Mouse (Mus musculus) heart, postnatal 25 days (tissue): ENCODE data around the gene Vmn1r90. TPM values are rescaled to one million over a fixed set of nuclear protein-coding genes. Genes with fewer than 3 reads are reported as not detected.
"Not testable (repeated sequence)": the region's sequence is repeated elsewhere in the genome, so short reads cannot be mapped to it uniquely, and the experiment has no call there.

Experiments used
- DNase-seq: peaks from one replicate; pipeline ENCODE4 v3.0.0; 2022; ENCODE audit warnings: low spot score
- intact Hi-C: fragments of 180-260 bp; cut with DNase I; formaldehyde crosslinking; loops from one replicate; pipeline ENCODE4 v1.15.1; 2025
- total RNA-seq, 2 experiments: library from RNA; stranded (reverse); gene quantifications; 2 replicates each; pipeline ENCODE4 v1.2.3; 2021

The Vmn1r90 gene
- total RNA-seq: under 1 TPM; 0.10 to 0.11 TPM

DNA sequence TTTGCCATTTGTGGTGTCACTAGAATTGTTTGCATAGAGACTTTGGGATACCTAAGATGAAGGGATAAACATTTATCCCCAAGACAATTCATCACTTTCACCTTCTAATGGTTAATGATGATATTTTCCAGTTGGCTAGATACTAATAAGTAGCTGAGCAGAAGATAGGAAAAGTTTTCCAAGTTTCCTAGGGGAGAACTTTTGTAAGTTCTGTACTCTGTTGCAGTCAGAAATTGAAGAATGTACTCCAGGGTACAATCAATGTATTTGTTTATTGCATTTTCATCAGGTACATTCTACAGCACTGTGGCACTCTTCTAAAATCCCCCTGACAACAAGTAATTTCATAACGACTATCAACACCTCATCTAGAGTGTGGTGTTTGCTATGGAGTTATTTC is at the start of gene Vmn1r90:
TSS of gene Vmn1r90 (minus strand) at position 101 of the 400 bp plus-strand sequence.
- intact Hi-C loops: no loop called here
- no peak for DNase-seq

DNA sequence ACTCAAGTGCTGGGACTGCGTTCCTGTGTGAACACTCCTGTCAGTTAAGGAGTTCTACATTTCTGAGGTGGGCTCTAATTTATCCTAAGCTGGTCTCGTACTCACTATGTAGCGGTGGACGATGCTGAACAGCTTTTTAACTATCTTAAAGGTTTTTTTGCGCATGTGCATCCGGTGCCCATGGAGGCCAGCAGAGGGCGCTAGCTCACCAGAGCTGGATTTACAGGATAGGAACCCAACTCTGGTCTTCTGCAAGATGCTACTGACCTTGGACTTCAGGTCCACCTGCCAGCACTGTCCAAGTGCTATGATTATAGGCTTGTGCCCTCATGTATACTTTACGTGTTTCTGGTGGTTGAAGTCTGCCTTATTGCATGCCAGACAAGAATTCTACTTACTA is 29.7 kb upstream of the Vmn1r90 start:
- not testable (repeated sequence) for DNase-seq

DNA sequence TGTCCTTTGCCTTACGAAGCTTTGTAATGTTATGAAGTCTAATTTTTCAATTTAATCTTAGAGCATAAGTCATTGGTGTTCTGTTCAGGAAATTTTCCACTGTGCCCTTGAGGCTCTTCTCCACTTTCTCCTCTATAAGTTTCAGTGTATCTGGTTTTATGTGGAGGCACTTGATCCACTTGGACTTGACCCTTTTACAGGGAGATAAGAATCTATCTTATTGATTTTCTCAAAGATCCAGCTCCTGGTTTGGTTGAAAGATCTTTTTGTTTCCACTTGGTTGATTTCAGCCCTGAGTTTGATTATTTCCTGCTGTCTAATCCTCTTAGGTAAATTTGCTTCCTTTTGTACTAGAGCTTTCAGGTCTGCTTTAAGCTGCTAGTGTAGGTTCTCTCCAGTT is 11.0 kb downstream of the Vmn1r90 start:
- DNase-seq: no peak
- intact Hi-C loops: no loop called here

More for the DNA sequence above, 29.7 kb upstream of the Vmn1r90 start:
- intact Hi-C loops: not testable (repeated sequence)

DNA sequence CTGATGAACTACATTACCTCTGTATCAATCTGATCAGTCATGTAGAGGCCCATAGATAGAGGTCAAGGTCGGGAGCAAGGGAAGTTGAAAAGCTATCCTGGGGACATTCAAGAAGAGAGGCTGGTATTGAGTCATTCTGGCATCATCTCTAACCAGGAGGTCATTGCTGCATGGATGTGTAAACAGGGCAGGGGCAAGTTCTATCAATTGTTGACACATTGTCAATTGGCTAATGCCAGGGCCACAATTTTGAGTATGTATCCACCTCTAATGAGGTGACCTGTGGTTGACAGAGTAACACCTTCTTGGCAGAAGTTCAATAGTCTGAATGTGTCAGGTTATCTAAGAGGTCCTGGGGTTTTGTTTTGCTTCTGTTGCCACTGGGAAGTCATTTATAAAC is 38.0 kb downstream of the Vmn1r90 start:
- no peak for DNase-seq
- intact Hi-C loops: no loop called here

DNA sequence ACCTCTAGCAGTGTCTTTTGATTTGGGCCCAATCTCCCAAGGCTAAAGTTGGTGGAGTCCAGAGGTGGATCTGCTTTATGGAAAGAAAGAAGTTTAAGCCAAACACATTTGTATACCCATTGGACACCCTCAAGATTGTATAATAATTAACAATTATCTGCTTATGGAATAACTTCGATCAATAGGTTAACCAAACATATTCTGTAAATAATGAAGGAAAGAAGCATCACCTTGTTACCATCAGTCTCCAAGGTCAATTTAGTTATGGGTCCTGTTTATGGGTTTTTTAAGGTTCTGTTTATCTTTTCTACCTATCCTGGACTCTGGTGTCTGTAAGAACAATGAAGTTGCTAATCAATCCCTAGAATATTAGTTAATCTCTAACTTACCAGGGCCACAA is 40.7 kb downstream of the Vmn1r90 start:
- no peak for DNase-seq
- intact Hi-C loops: no loop called here

DNA sequence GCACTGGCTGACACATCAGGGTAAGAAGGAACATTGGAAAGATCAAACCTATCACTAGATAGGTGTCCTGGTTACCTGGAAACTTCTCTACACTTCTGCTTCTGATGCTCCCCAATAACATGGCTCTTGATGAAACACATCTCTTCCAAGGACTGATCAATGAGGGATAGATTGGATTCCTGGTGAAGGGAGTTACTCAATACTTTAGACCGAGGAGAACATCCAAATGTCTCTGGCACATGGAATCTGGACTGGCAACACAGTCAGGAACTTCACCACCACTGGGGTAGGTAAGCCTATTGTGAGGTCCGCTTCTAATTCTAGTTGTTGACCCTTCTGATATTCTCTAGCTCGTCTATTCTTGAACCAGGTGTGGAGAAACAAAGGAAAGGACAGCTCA is 45.0 kb downstream of the Vmn1r90 start:
- intact Hi-C loops: no loop called here
- no peak for DNase-seq

Other genes with a start within 250 kb of the Vmn1r90 start
- not detected for gene Obox8, start 229.9 kb downstream of the Vmn1r90 start, total RNA-seq
- gene Sult2a8, start 116.7 kb downstream of the Vmn1r90 start, total RNA-seq: not detected
- not detected for gene Sult2a7, start 69.3 kb downstream of the Vmn1r90 start, total RNA-seq
- gene Obox7, start 96.0 kb upstream of the Vmn1r90 start, total RNA-seq: not detected